Mouse (Mus musculus): Measurements from ENCODE around the gene Gm21738. TPM values are rescaled to one million over a fixed set of nuclear protein-coding genes. Genes with fewer than 3 reads are reported as not detected.

Gm21738 gene
- not detected for polyA plus RNA-seq (2014; fragmentation: Illumina TruSeq; extraction: RNeasy Lipid Tissue Mini Kit (QIAGEN cat#74804); ENCODE audit: low read depth, low replicate concordance)

DNA sequence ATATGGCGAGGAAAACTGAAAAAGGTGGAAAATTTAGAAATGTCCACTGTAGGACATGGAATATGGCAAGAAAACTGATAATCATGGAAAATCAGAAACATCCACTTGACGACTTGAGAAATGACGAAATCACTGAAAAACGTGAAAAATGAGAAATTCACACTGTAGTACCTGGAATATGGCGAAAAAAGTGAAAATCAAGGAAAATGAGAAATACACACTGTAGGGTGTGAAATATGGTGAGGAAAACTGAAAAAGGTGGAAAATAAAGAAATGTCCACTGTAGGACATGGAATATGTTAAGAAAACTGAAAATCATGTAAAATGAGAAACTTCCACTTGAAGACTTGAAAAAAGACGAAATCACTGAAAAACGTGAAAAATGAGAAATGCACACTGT, at the start of gene Gm21738:
TSS of gene Gm21738 (minus strand) at position 101 of the 400 bp plus-strand sequence.

Other genes starting within 250 kb of the Gm21738 start
- not detected for gene Gm2244, start 131.0 kb upstream of the Gm21738 start, polyA plus RNA-seq (2014; fragmentation: Illumina TruSeq; extraction: RNeasy Lipid Tissue Mini Kit (QIAGEN cat#74804); ENCODE audit: low read depth, low replicate concordance)
- 1.7 TPM for gene Gm2237, start 166.2 kb upstream of the Gm21738 start, polyA plus RNA-seq (2014; fragmentation: Illumina TruSeq; extraction: RNeasy Lipid Tissue Mini Kit (QIAGEN cat#74804); ENCODE audit: low read depth, low replicate concordance)
- gene Gm5458, start 183.7 kb upstream of the Gm21738 start, polyA plus RNA-seq (2014; fragmentation: Illumina TruSeq; extraction: RNeasy Lipid Tissue Mini Kit (QIAGEN cat#74804); ENCODE audit: low read depth, low replicate concordance), result not detected